Mouse (Mus musculus) lung, postnatal 0 days (tissue): ENCODE measurements around the gene Ptprn2. TPM values are rescaled to one million over a fixed set of nuclear protein-coding genes. Genes with fewer than 3 reads are reported as not detected.

Source experiments
- ATAC-seq: fragments of 200-750 bp; cut with Nextera tagmentation; 2 replicates; pipeline ENCODE4 v1.8.0; 2017; ENCODE audit warnings: moderate library complexity
- DNase-seq: peaks from one replicate; pipeline ENCODE4 v3.0.0-alpha.2; 2016; ENCODE audit warnings: low spot score
- H3K27ac ChIP-seq: fragments of 300-500 bp; sonication (generic); 2 replicates; pipeline ENCODE4 v1.5.1; 2014; ENCODE audit warnings: antibody characterized with exemption, mild to moderate bottlenecking, low read length, mixed read lengths
- H3K27me3 ChIP-seq: fragments of 300-500 bp; sonication (generic); replicated peaks from 2 replicates; pipeline ENCODE4 v1.6.1; 2014; ENCODE audit warnings: low read length, mixed read lengths; ENCODE audit not compliant: insufficient read depth
- H3K36me3 ChIP-seq: fragments of 300-500 bp; sonication (generic); 2 replicates; pipeline ENCODE4 v1.6.1; 2014; ENCODE audit warnings: low read length, mixed read lengths; ENCODE audit not compliant: insufficient read depth
- H3K4me1 ChIP-seq: fragments of 300-500 bp; sonication (generic); 2 replicates; pipeline ENCODE4 v1.6.1; 2014; ENCODE audit warnings: antibody characterized with exemption, low read depth, low read length, mixed read lengths; ENCODE audit not compliant: insufficient read depth
- H3K4me2 ChIP-seq: fragments of 300-500 bp; sonication (generic); replicated peaks from 2 replicates; pipeline ENCODE4 v1.6.1; 2014; ENCODE audit warnings: low read depth, mild to moderate bottlenecking, low read length, moderate library complexity, mixed read lengths
- H3K4me3 ChIP-seq: fragments of 300-500 bp; sonication (generic); 2 replicates; pipeline ENCODE4 v1.5.1; 2014; ENCODE audit warnings: low read depth, low read length
- H3K9ac ChIP-seq: fragments of 300-500 bp; sonication (generic); replicated peaks from 2 replicates; pipeline ENCODE4 v1.6.1; 2014; ENCODE audit warnings: low read depth, mild to moderate bottlenecking
- H3K9me3 ChIP-seq: fragments of 300-500 bp; sonication (generic); 2 replicates; pipeline ENCODE4 v1.6.1; 2016; ENCODE audit warnings: low read length, mixed read lengths
- CTCF ChIP-seq: IDR thresholded peaks from 2 replicates; pipeline ENCODE4 v1.5.1; 2016; ENCODE audit warnings: antibody characterized with exemption, mild to moderate bottlenecking
- EP300 ChIP-seq: IDR thresholded peaks from 2 replicates; pipeline ENCODE4 v1.6.1; 2016; ENCODE audit warnings: antibody characterized with exemption, mild to moderate bottlenecking, control low read depth
- WGBS: fragments of 180-500 bp; shearing (Covaris S2); extraction: QIAGEN DNeasy Blood & Tissue Kit; methylation state at CpG from one replicate; pipeline ENCODE4 v1.1.7; 2014; 5-methylcytosine and 5-hydroxymethylcytosine counted together
- polyA plus RNA-seq: library from polyadenylated mRNA; unstranded; fragments of >200 nt; fragmentation: Nextera tagmentation; extraction: Ambion mirVana; gene quantifications from 2 replicates; pipeline ENCODE4 v1.2.1, GENCODE M21; 2015

Gene Ptprn2
- polyA plus RNA-seq, 1 experiment from 2014 or later: 0.24 TPM

DNA sequence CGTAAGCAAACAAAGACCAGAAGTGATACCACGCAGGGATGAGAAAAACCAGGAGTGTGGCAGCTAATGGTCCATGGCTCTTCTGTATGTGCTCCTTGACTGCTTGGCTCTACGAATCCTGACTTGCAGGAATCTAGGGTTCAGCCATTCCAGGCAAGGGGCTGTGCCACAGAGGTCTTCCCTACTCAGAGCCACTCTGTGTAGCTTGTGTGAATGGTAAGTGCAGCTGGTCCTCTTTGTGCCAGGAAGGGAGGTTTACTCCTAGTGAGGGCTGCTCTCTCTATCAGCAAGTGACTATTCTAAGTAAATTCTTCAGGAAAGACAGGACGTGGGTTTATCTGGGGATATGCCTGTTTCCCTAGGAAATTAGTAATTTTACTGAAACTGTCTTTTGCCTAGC is 286.0 kb downstream of the Ptprn2 start:
- Histone ChIP-seq H3K4me2 (no peak overlapping the region), H3K9ac (no peak overlapping the region), H3K4me3 (no peak overlapping the region), H3K27me3 (no peaks in the 10 kb centered on the region), H3K9me3 (no peaks in the 10 kb centered on the region), H3K4me1 (peaks cover 2% of the 10 kb centered on the region; the same call in 1 of the 2 replicates), H3K36me3 (no peaks in the 10 kb centered on the region), H3K27ac (0 out of 2 replicates have a peak overlapping the region, but pooled peaks have one; percentile 47)
- WGBS: 35% methylated on average over 4 of the region's 4 CpGs
- TF ChIP-seq EP300: no peak
- no peak for TF ChIP-seq CTCF
- no peak for ATAC-seq
- DNase-seq: no peak

DNA sequence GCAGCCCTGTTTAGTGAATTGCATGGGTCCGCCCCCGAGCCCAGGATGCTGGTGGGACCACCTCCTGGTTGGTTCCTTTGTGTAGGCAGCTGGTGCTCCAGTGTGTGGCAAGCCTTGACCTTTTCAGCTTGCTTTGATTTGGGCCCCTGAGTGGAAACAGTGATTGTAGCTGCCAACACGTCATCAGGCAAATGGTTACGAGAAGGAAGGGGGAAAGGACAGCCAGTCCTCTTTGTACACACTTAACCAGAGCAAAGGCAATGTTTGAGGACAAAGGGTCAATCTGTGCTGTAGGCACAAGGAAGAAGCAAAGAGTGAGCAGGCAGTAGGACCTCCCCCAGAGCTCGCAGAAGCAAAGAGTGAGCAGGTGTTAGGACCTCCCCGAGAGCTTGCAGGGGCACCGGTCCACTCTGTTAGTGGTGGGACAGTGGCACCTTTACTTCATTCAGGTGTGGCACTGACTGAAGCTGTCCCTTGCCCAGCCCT is 286.6 kb downstream of the Ptprn2 start:
- ATAC-seq: peak; percentile 83
- Histone ChIP-seq H3K27me3 (no peaks in the 10 kb centered on the region), H3K4me2 (no peak overlapping the region), H3K9me3 (no peaks in the 10 kb centered on the region), H3K9ac (no peak overlapping the region), H3K4me3 (no peak overlapping the region), H3K4me1 (peaks cover 2% of the 10 kb centered on the region; the same call in 1 of the 2 replicates), H3K27ac (peak overlapping the region; percentile 47; the same call in 1 of the 2 replicates), H3K36me3 (no peaks in the 10 kb centered on the region)
- TF ChIP-seq CTCF: no peak
- peak; percentile 99 for TF ChIP-seq EP300
- DNase-seq: peak; percentile 90
- 21% methylated on average over 7 of the region's 7 CpGs for WGBS

DNA sequence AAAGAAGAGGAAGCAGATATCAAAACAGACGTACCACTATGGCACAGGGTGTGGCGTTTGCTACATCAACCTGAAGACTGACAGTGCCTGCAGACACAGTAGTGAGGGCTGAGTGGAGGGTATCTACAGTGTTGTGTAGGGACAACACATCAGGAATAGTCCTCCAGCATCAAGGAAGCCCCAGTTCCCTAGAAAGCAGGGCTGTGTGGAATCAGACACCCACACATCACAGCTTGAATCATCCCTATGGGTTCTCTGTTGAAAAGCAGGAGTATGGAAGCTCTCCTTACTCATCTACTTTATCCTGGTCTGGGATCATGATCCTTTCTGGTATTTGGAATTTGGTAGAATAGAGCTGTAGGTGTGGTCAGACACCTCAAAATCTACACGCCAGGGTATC is 287.8 kb downstream of the Ptprn2 start:
- Histone ChIP-seq H3K4me3 (no peak overlapping the region), H3K4me2 (no peak overlapping the region), H3K27ac (0 out of 2 replicates have a peak overlapping the region, but pooled peaks have one; percentile 48), H3K9me3 (no peaks in the 10 kb centered on the region), H3K36me3 (no peaks in the 10 kb centered on the region), H3K27me3 (no peaks in the 10 kb centered on the region), H3K9ac (no peak overlapping the region), H3K4me1 (peaks cover 2% of the 10 kb centered on the region; the same call in 1 of the 2 replicates)
- TF ChIP-seq CTCF (no peak), EP300 (no peak)
- 80% methylated on average over 3 of the region's 3 CpGs for WGBS
- ATAC-seq (no peak), DNase-seq (no peak)

DNA sequence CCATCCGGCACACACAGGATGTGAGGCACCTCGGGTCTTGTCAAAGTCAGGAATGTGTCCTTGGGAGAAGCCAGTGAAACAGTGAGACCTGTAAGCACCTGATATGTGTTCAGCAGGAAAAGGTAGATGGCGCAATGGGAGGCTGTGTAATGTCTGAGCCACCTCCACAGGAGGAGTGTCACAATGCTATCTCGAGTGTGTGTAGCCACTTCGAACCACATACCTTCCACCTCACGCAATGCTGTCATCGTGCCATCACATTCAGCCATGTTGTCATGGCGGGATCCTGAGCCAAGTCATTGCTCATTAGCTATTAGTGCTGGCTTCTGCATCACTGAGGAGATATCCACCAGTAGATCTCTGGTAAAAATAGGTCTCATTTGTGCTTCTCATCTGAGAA is 290.9 kb downstream of the Ptprn2 start:
- no peak overlapping the region for H3K9ac ChIP-seq
- H3K27ac ChIP-seq: no peak overlapping the region
- 74% methylated on average over 8 of the region's 8 CpGs for WGBS

DNA sequence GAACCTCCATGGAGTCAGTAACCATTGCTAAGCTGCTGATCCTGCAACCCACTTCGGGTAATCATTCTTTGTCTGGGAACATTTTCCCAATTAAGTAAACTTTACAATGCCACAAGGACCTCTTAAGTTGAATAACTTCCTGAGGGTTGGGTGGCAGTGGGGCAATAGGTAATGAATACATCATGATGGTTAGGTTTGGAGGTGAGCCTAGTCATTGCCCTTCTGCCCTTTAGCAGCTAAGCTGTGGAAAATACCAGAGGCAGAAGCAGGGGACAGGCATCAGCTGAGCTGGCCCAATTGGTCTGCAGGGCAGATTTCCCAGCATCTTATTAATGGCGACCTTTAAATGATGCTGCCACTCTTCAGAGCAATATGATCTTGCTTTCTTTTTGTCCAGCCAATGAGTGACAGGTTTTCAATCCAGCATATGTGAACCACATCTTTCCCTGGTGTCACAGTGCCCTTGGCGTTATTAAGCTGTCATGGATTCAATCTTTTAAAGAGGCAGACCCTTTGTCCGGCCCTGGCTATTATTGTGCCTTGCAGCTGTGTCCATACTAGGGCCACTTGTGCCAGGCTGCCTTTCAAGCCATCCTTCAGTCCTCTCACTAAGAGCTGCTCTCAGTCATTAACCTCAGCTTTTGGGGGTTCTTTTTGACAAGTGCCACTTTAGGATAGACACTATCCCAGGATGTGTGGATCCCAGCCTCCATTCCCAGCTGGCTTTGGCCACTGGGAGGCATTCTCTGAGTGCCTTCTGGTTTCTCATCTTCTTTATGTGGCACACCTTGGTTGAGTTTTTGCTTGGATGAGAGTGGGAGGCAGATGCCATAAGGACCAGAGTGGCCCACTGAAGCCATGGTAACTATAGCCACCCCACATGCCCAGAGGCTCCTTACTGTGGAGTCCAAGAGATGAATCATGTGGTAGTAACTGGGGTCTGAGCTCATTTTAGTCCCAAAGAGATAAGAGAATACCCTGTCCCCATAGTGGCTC is 292.9 kb downstream of the Ptprn2 start:
- 54% methylated on average over 4 of the region's 4 CpGs for WGBS
- H3K27me3 ChIP-seq: no peaks in the 10 kb centered on the region

More for the DNA sequence above, 290.9 kb downstream of the Ptprn2 start:
- no peak overlapping the region for H3K4me2 ChIP-seq
- no peaks in the 10 kb centered on the region for H3K9me3 ChIP-seq
- H3K4me1 ChIP-seq: peaks cover 2% of the 10 kb centered on the region; the same call in 1 of the 2 replicates
- H3K4me3 ChIP-seq: no peak overlapping the region
- no peaks in the 10 kb centered on the region for H3K27me3 ChIP-seq
- H3K36me3 ChIP-seq: no peaks in the 10 kb centered on the region
- peak; percentile 41 for ATAC-seq
- DNase-seq: peak; percentile 59
- TF ChIP-seq EP300 (peak; percentile 87), CTCF (no peak)

DNA sequence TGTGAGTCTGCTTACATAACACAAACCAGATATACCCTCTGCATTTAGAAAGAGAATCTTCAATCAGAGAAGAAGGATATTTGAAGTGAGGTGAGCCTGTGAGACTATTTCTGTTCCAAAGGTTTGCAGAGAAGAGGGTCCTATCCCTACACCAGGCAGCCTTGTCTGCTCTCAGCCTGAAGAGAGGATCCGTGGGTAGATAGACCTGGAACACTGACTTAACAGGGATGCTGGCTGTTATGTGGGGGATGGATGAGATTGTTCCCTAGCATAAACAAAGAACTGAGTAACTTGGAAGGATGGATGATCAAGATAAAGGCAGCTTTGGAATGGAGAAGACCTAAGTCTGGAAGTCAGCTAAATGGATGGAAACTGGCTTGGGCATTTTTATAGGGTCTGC is 294.9 kb downstream of the Ptprn2 start:
- Histone ChIP-seq H3K27ac (no peak overlapping the region), H3K36me3 (no peaks in the 10 kb centered on the region), H3K9me3 (no peaks in the 10 kb centered on the region), H3K9ac (no peak overlapping the region), H3K4me3 (no peak overlapping the region), H3K4me2 (no peak overlapping the region), H3K4me1 (no peaks in the 10 kb centered on the region), H3K27me3 (no peaks in the 10 kb centered on the region)
- ATAC-seq: no peak
- 79% methylated on average over 1 of the region's 1 CpGs for WGBS
- no peak for DNase-seq
- TF ChIP-seq CTCF (no peak), EP300 (no peak)

More for the DNA sequence above, 292.9 kb downstream of the Ptprn2 start:
- no peaks in the 10 kb centered on the region for H3K4me1 ChIP-seq
- DNase-seq: peak; percentile 83
- no peak overlapping the region for H3K9ac ChIP-seq
- H3K4me3 ChIP-seq: no peak overlapping the region
- peak; percentile 83 for ATAC-seq
- no peaks in the 10 kb centered on the region for H3K36me3 ChIP-seq
- peak overlapping the region; percentile 51; the same call in 1 of the 2 replicates for H3K27ac ChIP-seq
- no peak overlapping the region for H3K4me2 ChIP-seq
- no peaks in the 10 kb centered on the region for H3K9me3 ChIP-seq
- TF ChIP-seq EP300 (peak; percentile 97), CTCF (no peak)
